Mouse (Mus musculus) right cerebral cortex, postnatal 25 days (tissue): ENCODE data around the gene Vwa8.
"Not testable (repeated sequence)": the region's sequence is repeated elsewhere in the genome, so short reads cannot be mapped to it uniquely, and the experiment has no call there.

ENCODE experiments used
- DNase-seq: peaks from one replicate; pipeline ENCODE4 v3.0.0; 2022

Gene Vwa8

GRCm38 (mm10) chr14:78885915-78886534 lies 37.2 kb downstream of the Vwa8 start:
- no peak for DNase-seq

GRCm38 (mm10) chr14:78886566-78887234 lies 37.8 kb downstream of the Vwa8 start:
- DNase-seq, result no peak

DNA sequence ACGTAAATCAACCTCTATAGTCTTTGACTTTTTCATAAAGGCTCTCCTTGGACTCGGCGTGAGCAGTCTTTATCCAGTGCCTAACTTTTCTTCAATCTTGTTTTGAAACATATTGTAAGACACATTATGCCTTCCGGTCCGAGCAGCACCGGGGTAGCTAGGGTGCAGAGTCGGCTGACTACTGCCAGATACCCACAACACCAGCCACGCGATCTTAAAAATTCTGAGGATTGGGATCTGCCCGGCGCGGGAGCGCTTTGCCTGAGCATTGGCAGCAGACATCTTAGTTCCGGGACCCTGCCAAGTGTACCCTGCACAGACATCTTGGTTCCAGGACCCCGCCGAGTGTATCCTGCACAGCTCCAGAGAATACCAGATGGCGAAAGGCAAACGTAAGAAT lies 38.6 kb downstream of the Vwa8 start:
- DNase-seq, result not testable (repeated sequence)

DNA sequence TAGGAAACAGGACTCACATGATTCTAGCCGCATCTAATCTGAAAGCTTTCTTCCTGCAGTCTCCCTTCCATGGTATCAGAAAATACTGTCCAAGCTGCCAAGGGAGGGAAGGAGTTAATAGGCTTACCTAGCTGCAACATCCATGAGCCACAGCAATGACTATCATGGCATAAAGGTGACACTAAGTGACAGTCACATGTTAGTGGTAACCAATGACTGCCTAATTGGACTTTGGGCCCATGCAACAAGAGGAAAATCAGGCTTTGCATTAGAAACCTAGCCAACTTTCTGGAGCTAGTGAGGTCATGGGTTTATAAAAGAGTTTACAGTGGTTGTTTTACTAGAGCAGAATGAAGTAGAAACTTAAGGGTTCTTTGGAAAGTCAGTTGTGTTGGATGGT lies 46.6 kb downstream of the Vwa8 start:
- no peak for DNase-seq

- DNase-seq, result no peak
Measured at GRCm38 (mm10) chr14:78896252-78896651, 47.4 kb downstream of the Vwa8 start.

DNA sequence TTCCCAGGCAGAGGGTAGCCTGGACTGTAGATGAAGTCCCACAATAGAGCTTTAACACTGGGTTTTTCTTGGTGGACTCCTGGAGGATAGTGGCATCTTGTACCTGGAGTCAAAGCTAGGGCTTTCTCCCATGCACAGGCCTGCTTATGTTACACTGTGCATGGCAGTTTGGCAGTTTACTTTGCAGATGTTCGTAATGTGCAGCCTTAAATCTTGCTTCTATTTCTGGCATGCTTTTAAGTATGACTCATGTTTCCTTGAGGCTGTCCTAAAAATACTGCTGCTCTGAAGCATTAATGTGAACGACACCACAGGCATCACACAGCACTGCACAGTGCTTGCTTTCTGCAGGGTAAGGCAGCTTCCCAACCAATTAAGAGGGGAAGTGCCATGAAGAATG lies 51.9 kb downstream of the Vwa8 start:
- DNase-seq, result no peak

DNA sequence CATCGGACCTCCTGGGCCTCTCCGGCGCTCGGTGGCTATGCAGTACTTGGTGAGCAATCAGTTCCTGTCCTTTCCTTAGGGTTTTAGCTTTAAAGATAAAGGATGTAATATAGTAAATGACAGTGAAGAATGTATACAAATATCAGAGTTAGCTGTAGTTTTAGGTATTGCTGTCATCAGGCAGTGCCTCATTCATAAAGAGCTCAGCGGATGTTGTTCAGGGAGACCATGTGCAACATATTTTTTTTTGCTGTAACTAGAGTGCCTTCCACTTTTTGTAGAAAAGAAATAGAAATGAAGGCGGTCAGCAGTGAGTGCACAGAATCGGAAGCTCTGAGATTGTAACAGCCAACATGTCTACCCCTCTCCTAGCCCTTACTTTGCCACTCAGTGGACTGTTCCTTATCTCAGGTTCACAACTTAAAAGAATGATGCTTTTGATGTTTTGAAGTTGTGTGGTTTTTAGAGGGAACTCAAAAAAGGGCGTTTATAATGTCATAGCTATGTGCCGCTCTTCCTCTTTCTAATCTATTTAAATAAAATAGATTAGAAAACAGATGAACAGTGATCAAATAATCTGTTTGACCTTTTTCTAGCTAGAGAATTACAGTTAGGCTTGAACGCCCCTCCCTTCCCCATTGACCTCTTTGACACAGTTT lies 59.5 kb downstream of the Vwa8 start:
- DNase-seq, result no peak

- no peak for DNase-seq
Measured at GRCm38 (mm10) chr14:78912076-78912475, 63.2 kb downstream of the Vwa8 start.

GRCm38 (mm10) chr14:78914180-78914579 lies 65.3 kb downstream of the Vwa8 start:
- DNase-seq, result no peak

- no peak for DNase-seq
Measured at GRCm38 (mm10) chr14:78916691-78917090, 67.8 kb downstream of the Vwa8 start.

DNA sequence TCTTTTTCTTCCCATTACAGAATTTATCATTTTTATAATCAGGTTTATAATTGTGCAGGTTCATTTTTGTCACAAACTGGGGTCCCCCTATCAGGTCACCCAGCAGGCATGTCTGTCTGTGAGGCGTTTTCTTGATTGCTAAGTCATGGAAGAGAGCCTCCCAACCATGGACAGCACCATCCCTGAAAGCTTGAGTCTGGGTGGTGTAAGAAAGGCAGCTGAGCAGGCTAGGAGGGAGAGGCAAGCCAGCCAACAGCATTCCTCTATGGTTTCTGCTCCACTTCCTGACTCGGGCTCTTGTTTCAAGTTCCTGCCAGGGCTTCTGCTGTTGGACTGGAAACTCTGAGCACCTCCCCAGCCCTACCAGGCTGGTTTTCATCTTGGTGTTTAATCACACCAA lies 72.4 kb downstream of the Vwa8 start:
- no peak for DNase-seq

DNA sequence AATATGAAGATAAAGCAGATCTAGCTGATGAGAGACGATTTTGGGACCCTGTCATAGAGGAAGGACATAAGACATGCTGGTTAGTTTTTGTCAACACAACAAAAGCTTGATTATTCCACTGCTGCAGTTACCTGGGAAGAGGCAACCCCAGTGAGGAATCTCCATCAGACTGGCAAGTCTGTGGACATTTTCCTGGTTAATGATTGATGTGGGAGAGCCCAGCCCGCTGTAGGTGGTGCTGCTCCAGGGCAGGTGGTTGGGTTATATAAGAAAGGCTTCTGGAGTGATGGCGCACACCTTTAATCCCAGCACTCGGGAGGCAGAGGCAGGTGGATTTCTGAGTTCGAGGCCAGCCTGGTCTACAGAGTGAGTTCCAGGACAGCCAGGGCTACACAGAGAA lies 74.8 kb downstream of the Vwa8 start:
- no peak for DNase-seq

GRCm38 (mm10) chr14:78924755-78925537 lies 76.1 kb downstream of the Vwa8 start:
- no peak for DNase-seq

DNA sequence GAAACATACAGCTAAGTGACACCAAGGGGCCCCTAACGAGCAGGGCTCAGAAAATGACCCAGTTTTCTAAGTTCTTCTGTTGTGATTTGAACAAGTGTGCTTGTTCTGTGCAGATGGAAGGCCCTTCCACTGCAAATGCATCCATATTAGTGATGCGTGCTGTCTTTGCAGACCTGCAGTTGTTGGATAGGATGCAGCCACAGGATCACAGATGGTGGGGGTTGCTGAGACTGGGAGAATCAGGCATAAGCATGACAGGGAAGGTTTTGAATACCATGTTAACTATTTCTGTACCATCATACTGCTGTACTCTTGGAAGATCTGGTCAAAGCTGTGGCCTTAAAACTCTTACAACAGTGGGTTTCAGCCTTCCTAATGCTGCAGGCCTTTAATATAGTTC lies 83.2 kb downstream of the Vwa8 start:
- DNase-seq, result no peak

- DNase-seq, result no peak
Measured at GRCm38 (mm10) chr14:78933399-78933798, 84.5 kb downstream of the Vwa8 start.

DNA sequence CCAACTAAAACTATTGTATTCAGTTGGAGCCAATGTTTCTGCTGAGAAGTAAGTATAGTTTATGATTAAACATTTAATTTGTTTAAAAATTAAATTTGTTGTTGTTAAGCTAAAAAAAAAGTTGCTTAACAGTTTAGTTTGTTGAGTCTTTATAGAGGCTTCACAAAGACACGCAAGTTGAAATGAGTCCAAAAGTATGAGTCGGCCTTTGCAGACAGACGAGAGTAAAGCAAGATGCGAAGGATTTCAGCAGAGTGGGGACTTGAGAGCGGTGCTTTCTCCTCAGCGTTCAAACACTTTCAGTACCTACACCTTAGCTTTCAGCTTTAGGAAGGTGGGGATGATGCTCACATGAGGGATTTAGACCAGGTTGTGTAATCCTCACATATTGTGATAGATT lies 85.7 kb downstream of the Vwa8 start:
- no peak for DNase-seq

DNA sequence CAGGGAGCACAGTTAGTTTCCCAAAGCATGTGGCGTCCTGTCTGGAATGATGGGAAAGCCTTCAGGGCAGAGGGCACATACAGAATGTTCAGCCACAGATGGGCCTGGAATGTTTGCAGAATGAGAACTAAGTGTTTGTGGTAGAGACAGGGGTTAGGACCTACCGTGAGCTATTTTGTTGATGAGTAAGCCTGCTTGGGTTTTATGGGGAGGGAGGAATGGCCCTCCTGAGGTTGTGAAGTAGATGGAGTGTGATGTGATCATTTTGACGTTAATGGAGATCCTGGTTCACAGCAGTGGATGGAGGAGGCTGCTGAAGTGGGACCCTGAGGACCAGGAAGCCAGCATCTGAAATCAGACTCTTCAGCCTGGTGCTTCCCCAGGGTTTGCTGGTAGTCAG lies 86.9 kb downstream of the Vwa8 start:
- DNase-seq, result no peak

DNA sequence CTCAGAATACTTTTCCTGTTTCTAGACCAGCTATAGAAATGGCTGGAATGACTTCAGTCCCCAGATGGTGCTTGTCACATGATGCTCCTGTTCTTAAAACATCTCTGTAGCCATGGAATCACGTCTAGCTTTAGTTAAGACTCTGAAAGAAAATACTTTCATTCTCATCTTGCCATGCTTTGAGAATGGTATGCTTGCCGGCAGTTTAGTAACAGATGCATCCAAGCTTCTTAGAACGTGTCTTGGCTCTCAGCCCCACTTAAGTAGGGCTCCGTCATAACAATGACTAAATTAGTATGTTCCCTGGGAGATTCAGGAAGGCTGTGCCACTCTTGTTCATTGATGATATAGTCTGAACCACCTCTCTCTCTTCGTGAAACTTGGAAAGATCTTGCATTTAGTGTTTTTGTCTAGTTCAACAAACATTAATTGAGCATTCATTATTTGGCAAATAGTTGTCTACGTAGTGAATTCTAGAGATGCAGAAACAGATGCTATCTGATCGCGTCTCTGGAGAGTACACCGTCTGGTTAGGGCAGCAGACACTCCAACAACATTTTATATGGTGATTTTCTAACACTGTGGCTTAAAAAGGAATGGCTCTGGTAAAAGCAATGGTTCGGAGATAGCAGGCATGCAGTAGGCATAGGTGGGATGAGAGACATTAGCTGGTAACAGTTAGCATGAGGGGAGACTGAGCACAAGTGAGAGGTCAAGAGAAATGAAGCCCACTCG lies 93.1 kb downstream of the Vwa8 start:
- peak; percentile 59 for DNase-seq

- DNase-seq, result no peak
Measured at GRCm38 (mm10) chr14:78955745-78956144, 106.9 kb downstream of the Vwa8 start.

GRCm38 (mm10) chr14:78970621-78971020 lies 121.8 kb downstream of the Vwa8 start:
- no peak for DNase-seq

GRCm38 (mm10) chr14:78972424-78972823 lies 123.6 kb downstream of the Vwa8 start:
- no peak for DNase-seq

DNA sequence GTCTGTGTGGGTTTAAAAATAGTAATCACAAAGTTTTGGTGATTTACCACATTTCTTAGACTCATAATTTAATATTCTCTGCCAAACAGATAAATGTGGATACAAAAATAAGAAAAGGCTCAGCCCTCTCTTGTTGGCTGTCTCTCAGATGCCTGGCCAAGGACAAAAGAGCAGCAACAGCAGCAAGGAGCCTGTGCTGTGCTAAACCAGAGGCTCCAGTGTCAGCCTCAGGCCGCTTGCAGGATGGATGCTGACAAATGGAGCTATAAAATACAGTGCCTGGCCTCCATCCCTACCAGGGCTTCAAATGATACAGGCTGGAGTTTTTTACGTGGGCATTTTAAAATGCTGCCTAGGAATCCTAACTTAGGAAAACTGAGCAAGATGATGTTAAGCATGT lies 134.3 kb downstream of the Vwa8 start:
- no peak for DNase-seq

DNA sequence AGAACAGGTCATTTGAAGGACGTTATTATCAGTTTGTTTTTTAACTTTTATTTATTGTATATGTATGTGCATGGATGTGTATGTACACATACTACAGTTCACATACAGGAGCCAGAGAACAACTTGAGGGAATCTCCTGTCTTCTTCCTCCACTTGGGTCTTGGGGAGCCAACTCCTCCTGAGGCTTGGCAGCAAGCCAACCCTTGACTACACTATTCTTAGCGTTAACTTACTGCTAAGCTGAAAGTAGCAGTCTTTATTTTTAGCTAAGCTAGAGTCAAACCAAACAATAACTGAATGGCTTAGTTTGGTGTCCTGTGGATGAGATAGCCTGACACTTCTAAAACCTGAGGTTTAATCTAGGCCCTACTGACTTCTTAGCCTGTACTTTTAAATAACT lies 135.4 kb downstream of the Vwa8 start:
- no peak for DNase-seq
